Mouse (Mus musculus): ENCODE measurements around the gene Rin1.

DNA sequence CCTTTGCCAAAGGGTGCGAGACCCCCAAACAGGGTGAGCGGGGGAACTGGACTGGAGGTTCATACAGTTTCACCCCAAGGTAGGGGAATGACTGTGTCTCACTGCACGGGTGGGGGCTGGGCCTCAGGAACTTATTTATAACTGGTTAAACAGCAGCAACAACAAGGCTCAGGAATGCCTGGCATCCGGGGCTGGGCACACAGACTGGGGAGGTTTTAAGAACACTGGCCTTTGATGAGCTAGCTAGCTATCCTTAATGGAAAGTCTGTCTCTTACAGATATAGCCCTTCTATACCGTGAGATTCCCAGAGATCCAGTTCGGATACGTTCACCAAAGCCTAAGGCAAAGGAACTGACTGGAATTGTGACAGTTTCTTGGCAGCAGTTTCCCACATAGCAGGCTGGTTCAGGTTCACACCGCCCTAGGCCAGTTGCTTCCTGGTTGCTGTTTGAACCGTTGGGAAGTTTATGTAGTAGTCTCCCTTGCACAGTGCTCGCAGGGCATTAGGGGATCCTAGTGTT, 34.0 kb upstream of the Rin1 start:
- TF ChIP-seq CTCF (IDR thresholded peaks at IDR 0.05; ENCODE audit: low read depth), result no peak
- no peak for TF ChIP-seq EP300 (IDR thresholded peaks at IDR 0.05; ENCODE audit: low read depth)

Measured in liver, postnatal 0 days (tissue).